Mouse (Mus musculus) forebrain, embryonic 12.5 days (tissue): Measurements from ENCODE around the gene Palld. TPM values are rescaled to one million over a fixed set of nuclear protein-coding genes. Genes with fewer than 3 reads are reported as not detected.

ENCODE experiments used
- ATAC-seq: fragments of 200-750 bp; cut with Nextera tagmentation; 2 replicates; pipeline ENCODE4 v1.8.0; 2017; ENCODE audit warnings: moderate TSS enrichment; ENCODE audit not compliant: low FRiP score
- H3K27ac ChIP-seq: fragments of 300-500 bp; sonication (generic); 2 replicates; pipeline ENCODE4 v1.5.1; 2016; ENCODE audit warnings: mild to moderate bottlenecking
- H3K27me3 ChIP-seq: fragments of 300-500 bp; sonication (generic); 2 replicates; pipeline ENCODE4 v1.6.1; 2016; ENCODE audit warnings: mild to moderate bottlenecking
- H3K36me3 ChIP-seq: fragments of 300-500 bp; sonication (generic); replicated peaks from 2 replicates; pipeline ENCODE4 v1.6.1; 2016; ENCODE audit warnings: mild to moderate bottlenecking
- H3K4me1 ChIP-seq: fragments of 300-500 bp; sonication (generic); 2 replicates; pipeline ENCODE4 v1.6.1; 2016
- H3K4me2 ChIP-seq: fragments of 300-500 bp; sonication (generic); 2 replicates; pipeline ENCODE4 v1.6.1; 2016; ENCODE audit warnings: mild to moderate bottlenecking, moderate library complexity
- H3K4me3 ChIP-seq: fragments of 300-500 bp; sonication (generic); replicated peaks from 2 replicates; pipeline ENCODE4 v1.5.1; 2016; ENCODE audit warnings: mild to moderate bottlenecking
- H3K9ac ChIP-seq: fragments of 300-500 bp; sonication (generic); 2 replicates; pipeline ENCODE4 v1.6.1; 2016; ENCODE audit warnings: mild to moderate bottlenecking
- H3K9me3 ChIP-seq: fragments of 300-500 bp; sonication (generic); 2 replicates; pipeline ENCODE4 v1.6.1; 2016
- WGBS: fragments of 180-500 bp; shearing (Covaris S2); methylation state at CpG from one replicate; pipeline ENCODE4 v1.1.7; 2016; 5-methylcytosine and 5-hydroxymethylcytosine counted together
- polyA plus RNA-seq: library from polyadenylated mRNA; unstranded; fragments of >200 nt; fragmentation: Nextera tagmentation; extraction: Ambion mirVana; gene quantifications from 2 replicates; pipeline ENCODE4 v1.2.1, GENCODE M21; 2016

Palld gene
- polyA plus RNA-seq, 1 experiment from 2014 or later = 56.0 TPM

DNA sequence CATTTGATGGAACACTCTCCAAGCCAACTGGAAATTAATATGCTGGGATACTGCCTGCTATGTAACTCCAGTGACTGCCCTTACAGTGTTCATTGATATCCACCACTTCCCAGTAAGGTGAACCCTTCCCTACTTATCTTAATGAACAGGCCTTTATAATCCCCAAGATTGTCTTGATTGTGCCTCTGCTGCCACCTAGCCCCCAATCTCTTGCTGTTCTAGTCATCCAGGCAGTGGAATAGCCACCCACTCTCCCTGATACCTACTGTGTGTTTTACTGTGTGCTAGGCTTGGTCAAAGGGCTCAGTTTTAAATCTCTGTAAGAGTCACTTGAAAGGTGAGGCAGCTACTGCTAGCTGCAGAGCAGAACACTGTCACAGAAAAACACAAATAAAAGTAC lies 216.2 kb downstream of the Palld start:
- H3K4me1 ChIP-seq = no peaks in the 10 kb centered on the region
- no peak for ATAC-seq
- no peaks in the 10 kb centered on the region for H3K9me3 ChIP-seq
- H3K9ac ChIP-seq = no peak overlapping the region
- H3K4me3 ChIP-seq = no peak overlapping the region
- no peak overlapping the region for H3K4me2 ChIP-seq
- no peaks in the 10 kb centered on the region for H3K27me3 ChIP-seq
- H3K36me3 ChIP-seq = peaks cover 19% of the 10 kb centered on the region; the same call in 1 of the 2 replicates
- H3K27ac ChIP-seq = no peak overlapping the region

DNA sequence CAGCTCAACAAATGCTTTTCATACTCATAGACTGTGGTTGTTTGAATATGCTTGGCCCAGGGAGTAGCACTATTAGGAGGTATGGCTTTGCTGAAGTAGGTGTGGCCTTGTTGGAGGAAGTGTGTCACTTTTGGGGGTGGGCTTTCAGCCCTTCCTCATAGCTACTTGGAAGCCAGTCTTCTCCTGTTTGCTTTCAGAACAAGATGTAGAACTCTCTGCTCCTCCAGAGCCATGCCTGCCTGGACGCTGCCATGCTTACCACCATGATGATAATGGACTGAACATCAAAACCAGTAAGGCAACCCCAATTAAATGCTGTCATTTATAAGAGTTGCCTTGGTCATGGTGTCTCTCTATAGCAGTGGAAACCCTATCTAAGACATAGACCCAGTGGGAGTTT lies 217.2 kb downstream of the Palld start:
- WGBS = 94% methylated on average over 1 of the region's 1 CpGs
- peaks cover 19% of the 10 kb centered on the region; the same call in 1 of the 2 replicates for H3K36me3 ChIP-seq
- no peak overlapping the region for H3K4me2 ChIP-seq
- ATAC-seq = no peak
- H3K9ac ChIP-seq = no peak overlapping the region
- no peaks in the 10 kb centered on the region for H3K4me1 ChIP-seq
- H3K27ac ChIP-seq = no peak overlapping the region
- H3K27me3 ChIP-seq = no peaks in the 10 kb centered on the region
- no peaks in the 10 kb centered on the region for H3K9me3 ChIP-seq
- no peak overlapping the region for H3K4me3 ChIP-seq

DNA sequence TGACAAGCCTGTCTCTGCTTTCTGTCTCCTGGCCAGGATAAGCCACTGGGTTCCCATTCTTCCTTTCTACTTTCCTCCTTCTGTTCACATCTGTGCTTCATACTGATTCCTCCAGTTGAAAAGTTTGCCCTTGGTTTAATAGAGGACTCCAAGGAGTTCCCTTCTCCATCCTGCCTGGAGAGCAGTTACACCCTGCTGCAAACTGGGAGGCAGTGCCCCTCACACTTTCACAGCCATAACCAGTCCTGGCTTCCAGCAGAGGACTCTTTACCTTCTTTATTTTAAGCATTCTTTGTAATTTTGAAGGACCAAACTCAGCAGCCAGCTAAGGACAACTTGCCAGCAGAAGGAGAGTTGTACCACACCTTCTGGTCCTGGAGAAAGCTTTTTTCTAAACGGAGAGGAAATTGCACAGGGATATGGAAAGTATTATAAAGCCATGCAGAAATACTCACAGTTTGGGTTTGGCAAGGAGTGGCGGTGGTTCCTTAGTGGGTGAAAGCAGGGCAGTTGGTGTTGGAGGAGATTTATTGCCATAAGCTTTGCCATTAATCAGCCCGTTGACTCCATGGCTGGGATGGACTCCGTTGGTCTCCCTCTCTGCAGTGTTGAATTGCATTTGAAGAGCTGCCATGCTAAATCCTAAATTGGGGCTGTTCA lies 218.1 kb downstream of the Palld start:
- ATAC-seq = no peak
- no peak overlapping the region for H3K4me3 ChIP-seq
- no peaks in the 10 kb centered on the region for H3K9me3 ChIP-seq
- H3K4me2 ChIP-seq = no peak overlapping the region
- H3K27ac ChIP-seq = no peak overlapping the region
- 90% methylated on average over 4 of the region's 4 CpGs for WGBS
- peaks cover 22% of the 10 kb centered on the region; the same call in 1 of the 2 replicates for H3K36me3 ChIP-seq
- no peaks in the 10 kb centered on the region for H3K4me1 ChIP-seq
- H3K27me3 ChIP-seq = no peaks in the 10 kb centered on the region
- H3K9ac ChIP-seq = no peak overlapping the region

DNA sequence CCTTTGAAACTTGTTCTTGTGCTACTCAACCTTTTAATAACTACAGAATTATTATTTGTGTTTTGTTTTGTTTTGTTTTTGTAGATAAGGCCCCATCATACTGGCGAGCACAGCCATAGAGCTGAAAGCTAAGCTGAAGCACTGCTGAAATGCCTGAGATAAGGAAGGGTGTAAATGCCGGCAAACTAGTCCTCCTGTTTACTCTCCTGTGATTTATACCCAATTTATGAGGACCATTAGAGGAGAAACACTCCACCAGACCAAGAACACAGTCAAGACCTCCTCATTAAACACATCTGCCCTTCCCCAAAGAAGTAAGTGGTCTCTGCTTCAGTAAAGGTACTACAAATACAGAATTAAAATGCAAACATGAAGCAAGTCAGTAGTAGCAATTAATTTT lies 219.6 kb downstream of the Palld start:
- Histone ChIP-seq H3K4me3 (no peak overlapping the region), H3K27me3 (no peaks in the 10 kb centered on the region), H3K36me3 (peaks cover 25% of the 10 kb centered on the region; the same call in 1 of the 2 replicates), H3K4me1 (no peaks in the 10 kb centered on the region), H3K27ac (no peak overlapping the region), H3K9me3 (no peaks in the 10 kb centered on the region), H3K9ac (no peak overlapping the region), H3K4me2 (no peak overlapping the region)
- WGBS = 87% methylated on average over 2 of the region's 2 CpGs
- no peak for ATAC-seq

DNA sequence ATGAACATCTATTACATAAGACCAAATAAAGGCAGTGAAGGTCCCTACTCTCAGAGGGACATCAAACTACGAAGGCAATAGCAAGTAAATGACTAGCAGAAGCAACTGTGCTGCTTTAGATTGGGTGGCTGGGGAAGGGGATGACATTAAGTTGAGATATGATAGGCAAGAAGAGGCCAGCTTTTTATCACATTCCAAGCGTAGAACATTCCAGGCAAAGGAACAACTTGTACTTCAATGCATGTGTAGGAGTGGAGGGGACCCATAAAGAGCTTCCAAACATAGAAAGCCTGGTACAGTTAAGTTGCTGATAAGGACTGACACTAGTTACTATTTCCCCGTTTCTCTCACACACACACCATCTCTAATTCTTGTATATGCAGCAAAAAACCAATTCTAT lies 221.3 kb downstream of the Palld start:
- H3K4me1 ChIP-seq = no peaks in the 10 kb centered on the region
- H3K27ac ChIP-seq = no peak overlapping the region
- no peaks in the 10 kb centered on the region for H3K9me3 ChIP-seq
- peaks cover 25% of the 10 kb centered on the region; the same call in 1 of the 2 replicates for H3K36me3 ChIP-seq
- no peak for ATAC-seq
- H3K4me2 ChIP-seq = no peak overlapping the region
- WGBS = 84% methylated on average over 3 of the region's 3 CpGs
- no peaks in the 10 kb centered on the region for H3K27me3 ChIP-seq
- H3K9ac ChIP-seq = no peak overlapping the region
- no peak overlapping the region for H3K4me3 ChIP-seq

DNA sequence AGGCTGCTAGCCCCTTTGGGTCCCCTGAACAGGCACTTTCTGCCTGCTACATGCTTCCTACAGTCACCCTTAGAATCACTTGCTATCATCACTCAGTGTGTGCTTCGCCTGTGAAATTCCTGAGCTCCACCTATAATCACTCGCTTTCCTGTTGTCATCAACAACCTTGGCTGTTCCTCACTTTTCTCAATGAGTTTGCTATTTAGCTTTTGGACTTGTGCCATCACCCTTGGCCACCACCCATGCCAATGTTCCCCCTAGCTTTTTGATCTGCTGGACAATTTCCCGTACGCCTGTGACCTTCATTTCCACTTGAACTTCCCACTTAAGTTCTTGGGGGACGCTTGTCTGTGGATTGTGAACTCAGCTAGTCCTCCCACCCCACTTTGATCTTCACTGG lies 225.3 kb downstream of the Palld start:
- ATAC-seq = no peak
- Histone ChIP-seq H3K36me3 (peaks cover 9% of the 10 kb centered on the region; the same call in 1 of the 2 replicates), H3K4me2 (no peak overlapping the region), H3K9ac (no peak overlapping the region), H3K27me3 (no peaks in the 10 kb centered on the region), H3K9me3 (no peaks in the 10 kb centered on the region), H3K4me3 (no peak overlapping the region), H3K4me1 (no peaks in the 10 kb centered on the region), H3K27ac (no peak overlapping the region)
- WGBS = 95% methylated on average over 5 of the region's 5 CpGs

DNA sequence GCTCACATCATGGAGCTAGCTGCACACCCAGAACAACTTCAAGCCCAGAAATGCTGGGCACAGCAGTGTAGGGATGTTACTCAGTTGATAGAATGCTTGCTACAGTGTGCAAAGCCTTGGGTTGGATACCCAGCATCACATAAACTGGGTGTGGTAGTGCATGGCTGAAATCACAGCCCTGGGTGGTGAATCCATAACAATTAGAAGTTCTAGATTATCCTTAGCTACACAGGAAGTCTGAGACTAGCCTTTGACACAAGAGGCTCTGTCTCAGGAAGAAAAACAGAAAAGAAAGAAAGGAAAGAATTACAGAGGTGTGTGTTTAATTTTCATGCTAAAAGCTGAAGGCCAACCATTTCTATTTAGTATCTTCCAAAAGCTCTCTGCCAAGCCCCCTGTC lies 231.3 kb downstream of the Palld start:
- no peak overlapping the region for H3K27ac ChIP-seq
- no peak for ATAC-seq
- no peak overlapping the region for H3K4me3 ChIP-seq
- no peak overlapping the region for H3K9ac ChIP-seq
- H3K4me1 ChIP-seq = peaks cover 10% of the 10 kb centered on the region; the same call in 1 of the 2 replicates
- no peaks in the 10 kb centered on the region for H3K27me3 ChIP-seq
- no peaks in the 10 kb centered on the region for H3K9me3 ChIP-seq
- H3K4me2 ChIP-seq = no peak overlapping the region
- H3K36me3 ChIP-seq = peaks cover 3% of the 10 kb centered on the region; the same call in 1 of the 2 replicates

DNA sequence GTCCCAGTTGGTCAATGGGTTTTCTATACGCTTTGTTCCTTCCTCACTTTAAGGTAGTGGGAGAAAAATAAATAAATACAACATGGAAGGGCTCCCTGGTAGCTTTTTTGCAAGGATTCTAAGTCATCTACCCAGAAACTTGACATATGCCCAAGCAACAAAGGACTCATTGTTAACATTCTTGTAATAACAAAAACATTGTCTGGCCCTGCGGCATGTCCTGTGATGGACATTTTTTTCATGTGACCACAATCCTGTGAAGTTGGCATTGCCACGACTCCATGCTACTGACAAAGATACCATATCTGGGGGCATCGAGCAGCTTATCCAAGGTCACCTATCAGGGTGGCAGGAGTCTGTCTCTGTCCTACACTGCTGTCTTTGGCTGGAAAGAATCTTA lies 232.1 kb downstream of the Palld start:
- H3K4me2 ChIP-seq = no peak overlapping the region
- 81% methylated on average over 4 of the region's 4 CpGs for WGBS
- ATAC-seq = no peak

DNA sequence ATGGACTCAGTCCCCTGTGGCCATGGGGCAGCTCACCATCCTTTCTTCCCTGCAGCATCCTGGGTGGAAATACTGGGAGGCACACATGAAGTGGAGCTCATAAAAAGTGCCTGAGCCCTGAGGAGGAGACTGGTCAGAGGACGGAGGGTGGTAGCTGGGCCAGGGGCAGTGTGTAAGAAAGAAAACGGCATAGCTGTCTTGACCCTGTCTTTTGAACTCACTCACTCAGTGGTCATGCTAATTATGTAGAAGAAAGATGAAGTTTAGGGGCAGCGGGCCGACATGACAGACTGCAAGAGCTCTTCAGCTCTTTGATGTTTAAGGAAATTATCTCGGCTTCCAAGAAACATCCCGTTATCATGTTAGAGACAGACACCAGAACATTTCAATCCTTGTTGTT lies 235.6 kb downstream of the Palld start:
- H3K36me3 ChIP-seq = no peaks in the 10 kb centered on the region; the same call in 1 of the 2 replicates
- WGBS = 36% methylated on average over 6 of the region's 6 CpGs
- no peaks in the 10 kb centered on the region for H3K27me3 ChIP-seq
- H3K27ac ChIP-seq = no peak overlapping the region
- no peak overlapping the region for H3K4me3 ChIP-seq
- no peak overlapping the region for H3K4me2 ChIP-seq
- H3K4me1 ChIP-seq = peaks cover 20% of the 10 kb centered on the region
- no peak overlapping the region for H3K9ac ChIP-seq
- ATAC-seq = no peak
- H3K9me3 ChIP-seq = no peaks in the 10 kb centered on the region

More for the DNA sequence above, 232.1 kb downstream of the Palld start:
- Histone ChIP-seq H3K27me3 (no peaks in the 10 kb centered on the region), H3K4me1 (peaks cover 10% of the 10 kb centered on the region; the same call in 1 of the 2 replicates), H3K9me3 (no peaks in the 10 kb centered on the region), H3K9ac (no peak overlapping the region), H3K4me3 (no peak overlapping the region), H3K27ac (no peak overlapping the region), H3K36me3 (peaks cover under 1% of the 10 kb centered on the region; the same call in 1 of the 2 replicates)

DNA sequence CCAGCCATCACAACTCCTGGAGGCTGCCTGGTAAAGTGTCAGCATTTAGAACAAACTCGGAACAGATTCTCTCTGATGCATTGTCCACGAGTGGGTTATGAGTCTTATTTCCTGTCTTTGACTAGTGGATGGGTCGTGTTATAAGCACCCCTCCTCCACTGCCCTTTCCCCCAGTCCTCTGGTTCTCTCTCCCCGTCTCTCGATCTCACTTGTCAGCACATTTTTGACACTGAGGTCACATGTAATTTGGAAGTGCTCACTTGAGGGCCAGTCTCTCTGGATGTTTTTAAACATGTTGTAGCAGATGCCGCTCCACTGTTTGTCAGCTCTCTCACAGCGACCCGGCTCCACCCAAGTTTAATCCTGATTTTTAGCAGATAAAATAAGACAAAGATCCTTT lies 237.5 kb downstream of the Palld start:
- Histone ChIP-seq H3K4me2 (no peak overlapping the region), H3K27ac (no peak overlapping the region), H3K36me3 (no peaks in the 10 kb centered on the region; the same call in 1 of the 2 replicates), H3K9ac (no peak overlapping the region), H3K4me3 (no peak overlapping the region), H3K9me3 (no peaks in the 10 kb centered on the region), H3K4me1 (peaks cover 14% of the 10 kb centered on the region; the same call in 1 of the 2 replicates), H3K27me3 (no peaks in the 10 kb centered on the region)
- no peak for ATAC-seq
- WGBS = 61% methylated on average over 8 of the region's 8 CpGs

DNA sequence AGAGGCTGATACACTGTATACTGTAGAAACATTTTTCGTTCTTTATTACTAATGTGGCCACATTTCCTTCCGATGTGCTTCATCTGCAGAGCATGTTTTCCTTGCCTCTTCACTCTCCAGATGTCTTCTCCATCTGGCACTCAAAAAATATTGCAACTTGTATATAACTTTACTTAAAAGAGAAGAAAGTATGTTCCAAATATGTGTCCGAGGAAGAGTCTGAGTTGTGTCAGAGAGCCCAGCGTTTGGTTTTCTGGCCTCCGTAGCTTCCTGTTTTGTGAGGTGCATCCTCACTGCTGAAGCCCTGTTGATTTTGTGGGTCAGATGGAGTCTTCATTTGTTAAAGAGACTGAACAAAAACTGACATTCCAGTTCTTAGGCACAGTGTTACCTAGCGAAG lies 238.3 kb downstream of the Palld start:
- Histone ChIP-seq H3K27me3 (no peaks in the 10 kb centered on the region), H3K4me1 (peaks cover 14% of the 10 kb centered on the region; the same call in 1 of the 2 replicates), H3K4me3 (no peak overlapping the region), H3K36me3 (no peaks in the 10 kb centered on the region; the same call in 1 of the 2 replicates), H3K9ac (no peak overlapping the region), H3K9me3 (no peaks in the 10 kb centered on the region), H3K27ac (no peak overlapping the region), H3K4me2 (no peak overlapping the region)
- WGBS = 92% methylated on average over 6 of the region's 6 CpGs
- no peak for ATAC-seq

DNA sequence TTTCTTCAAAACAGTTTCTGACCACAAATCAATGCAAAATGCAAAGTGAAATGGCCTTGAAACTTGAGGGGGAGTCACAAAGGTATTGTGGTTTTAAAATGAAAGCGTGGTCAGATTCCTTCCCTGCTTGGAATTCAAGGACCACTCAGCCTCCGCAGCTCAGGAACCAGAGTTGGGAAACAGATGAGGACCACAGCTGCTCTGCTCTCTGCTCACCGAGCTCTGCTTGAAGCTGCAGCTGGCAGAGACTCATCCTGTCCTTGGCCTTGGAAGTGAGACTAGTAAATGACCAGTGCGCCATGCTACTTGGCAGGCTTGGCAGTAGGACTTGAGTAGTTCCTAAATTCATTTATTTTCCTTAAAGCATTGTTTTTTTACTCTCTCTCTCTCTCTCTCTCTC lies 239.7 kb downstream of the Palld start:
- peaks cover 14% of the 10 kb centered on the region; the same call in 1 of the 2 replicates for H3K4me1 ChIP-seq
- no peak overlapping the region for H3K9ac ChIP-seq
- ATAC-seq = no peak

DNA sequence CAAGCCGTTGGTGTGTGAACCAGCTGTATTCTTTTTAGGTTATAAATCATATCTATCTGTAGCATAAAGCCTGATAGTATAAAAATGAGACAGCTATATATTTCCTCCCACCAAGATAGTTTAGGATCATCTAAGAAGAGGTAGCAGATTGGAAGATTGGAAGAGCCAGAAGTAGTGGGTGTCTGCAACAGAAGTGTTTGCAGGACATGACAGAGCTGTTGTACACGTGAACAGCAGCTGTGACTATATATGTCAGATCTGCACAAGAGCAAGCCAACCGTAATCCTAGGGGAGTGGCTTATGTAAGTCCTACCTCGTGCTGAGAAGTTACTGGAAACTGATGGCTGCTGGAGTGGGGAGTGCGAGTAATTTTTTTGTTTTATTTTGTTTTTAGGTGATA lies 240.9 kb downstream of the Palld start:
- 91% methylated on average over 5 of the region's 5 CpGs for WGBS
- no peak overlapping the region for H3K4me3 ChIP-seq
- H3K9ac ChIP-seq = no peak overlapping the region
- no peaks in the 10 kb centered on the region for H3K27me3 ChIP-seq
- no peaks in the 10 kb centered on the region for H3K9me3 ChIP-seq
- peaks cover 10% of the 10 kb centered on the region; the same call in 1 of the 2 replicates for H3K4me1 ChIP-seq
- no peak for ATAC-seq
- H3K36me3 ChIP-seq = no peaks in the 10 kb centered on the region; the same call in 1 of the 2 replicates
- no peak overlapping the region for H3K4me2 ChIP-seq
- no peak overlapping the region for H3K27ac ChIP-seq

More for the DNA sequence above, 239.7 kb downstream of the Palld start:
- H3K36me3 ChIP-seq = no peaks in the 10 kb centered on the region; the same call in 1 of the 2 replicates
- H3K4me2 ChIP-seq = no peak overlapping the region
- WGBS = 92% methylated on average over 4 of the region's 4 CpGs
- H3K27me3 ChIP-seq = no peaks in the 10 kb centered on the region
- no peaks in the 10 kb centered on the region for H3K9me3 ChIP-seq
- no peak overlapping the region for H3K4me3 ChIP-seq
- H3K27ac ChIP-seq = no peak overlapping the region
